Mouse (Mus musculus) lung, postnatal 0 days (tissue): ENCODE measurements around the gene Cryge.

ENCODE experiments used
- CTCF ChIP-seq: IDR thresholded peaks from 2 replicates; pipeline ENCODE4 v1.5.1; 2016; ENCODE audit warnings: antibody characterized with exemption, mild to moderate bottlenecking
- EP300 ChIP-seq: IDR thresholded peaks from 2 replicates; pipeline ENCODE4 v1.6.1; 2016; ENCODE audit warnings: antibody characterized with exemption, mild to moderate bottlenecking, control low read depth

DNA sequence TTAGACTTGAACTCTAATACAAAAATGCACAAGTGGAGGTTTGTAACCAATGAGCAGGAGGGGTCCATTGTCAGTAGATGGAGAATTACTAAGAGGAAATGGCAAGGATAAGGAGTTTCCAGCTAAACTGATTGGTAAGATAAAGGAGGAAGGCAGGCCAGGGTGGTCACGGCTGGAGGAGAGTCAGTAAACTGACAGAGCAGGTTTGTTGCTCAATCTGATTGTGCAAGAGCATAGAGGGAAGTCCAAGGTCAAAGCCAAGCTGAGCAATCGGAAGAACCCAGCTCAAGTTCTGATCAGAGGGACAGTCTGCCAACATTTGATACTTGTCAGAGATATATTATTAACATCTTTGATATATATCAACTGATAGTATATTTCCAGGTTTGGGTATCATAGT lies 39.4 kb upstream of the Cryge start:
- TF ChIP-seq CTCF (no peak), EP300 (no peak)
